Mouse (Mus musculus) layer of hippocampus, adult 9-11 months (tissue): ENCODE results near the gene Olfr119.
"Not testable (repeated sequence)": the region's sequence is repeated elsewhere in the genome, so short reads cannot be mapped to it uniquely, and the experiment has no call there.

Source experiments
- DNase-seq: peaks from one replicate; pipeline ENCODE4 v3.0.0; 2022

The Olfr119 gene

GRCm38 (mm10) chr17:37696264-37696663, at the start of gene Olfr119:
Olfr119 (plus strand) TSS chr17:37696564.
- not testable (repeated sequence) for DNase-seq

- DNase-seq = no peak
Measured at GRCm38 (mm10) chr17:37663682-37664081, 32.7 kb upstream of the Olfr119 start, which contains the start of gene Olfr117. Olfr117 (minus strand) TSS chr17:37663782.

GRCm38 (mm10) chr17:37666688-37667087, 29.7 kb upstream of the Olfr119 start, which contains the start of gene Olfr118:
Olfr118 (plus strand) TSS chr17:37666988.
- DNase-seq = no peak

- no peak for DNase-seq
Measured at GRCm38 (mm10) chr17:37721508-37721907, 25.1 kb downstream of the Olfr119 start, which contains the start of gene Olfr120. Olfr120 (plus strand) TSS chr17:37721808.

- DNase-seq = no peak
Measured at GRCm38 (mm10) chr17:37738070-37738469, 41.7 kb downstream of the Olfr119 start.
